Mouse (Mus musculus) CH12.LX (cell line): ENCODE data around the gene Trafd1. TPM values are rescaled to one million over a fixed set of nuclear protein-coding genes. Genes with fewer than 3 reads are reported as not detected.

ENCODE experiments used
- DNase-seq: peaks from one replicate; pipeline ENCODE4 v3.0.0-alpha.2; 2013; ENCODE audit errors: extremely low read depth
- H3K27ac ChIP-seq: 2 replicates; pipeline ENCODE4 v1.5.1; 2012; ENCODE audit warnings: low read depth, mild to moderate bottlenecking, control low read depth, moderate library complexity; ENCODE audit not compliant: insufficient read depth
- H3K27me3 ChIP-seq: replicated peaks from 2 replicates; pipeline ENCODE3; 2012; ENCODE audit warnings: inconsistent platforms
- H3K36me3 ChIP-seq, 2 experiments: replicated peaks in 1 of 2; 2 replicates each; pipeline versions ENCODE3 to v1.6.1; 2012; ENCODE audit warnings: inconsistent platforms in 1 of 2, low read length in 1 of 2, mild to moderate bottlenecking in 1 of 2, mixed read lengths in 1 of 2, moderate library complexity in 1 of 2; ENCODE audit not compliant: control insufficient read depth in 1 of 2, insufficient read depth in 1 of 2
- H3K4me1 ChIP-seq, 2 experiments: 2 replicates each; pipeline ENCODE4 v1.6.1; 2012; ENCODE audit warnings: inconsistent platforms in 1 of 2, moderate library complexity in 1 of 2; ENCODE audit not compliant: insufficient read depth in 2 of 2, control insufficient read depth in 1 of 2
- H3K4me2 ChIP-seq: 2 replicates; pipeline ENCODE4 v1.6.1; 2012; ENCODE audit warnings: low read depth, mild to moderate bottlenecking, control low read depth; ENCODE audit not compliant: poor library complexity, insufficient read depth, severe bottlenecking
- H3K4me3 ChIP-seq, 3 experiments: fragments of 150-350 bp in 1 of 3; sonication (generic) in 1 of 3; replicated peaks in 1 of 3; 2 replicates each; pipeline versions ENCODE3 to v1.5.1; 2011 to 2012; ENCODE audit warnings: low read depth in 2 of 3, low read length in 2 of 3, mild to moderate bottlenecking in 2 of 3, moderate library complexity in 2 of 3, control low read depth in 1 of 3, improper control_type of control experiment in 1 of 3, inconsistent platforms in 1 of 3, mixed read lengths in 1 of 3; ENCODE audit not compliant: poor library complexity in 1 of 3
- H3K79me2 ChIP-seq: replicated peaks from 2 replicates; pipeline ENCODE4 v1.6.1; 2012; ENCODE audit warnings: mild to moderate bottlenecking, moderate library complexity; ENCODE audit not compliant: control insufficient read depth, poor library complexity, insufficient read depth, severe bottlenecking; ENCODE audit errors: extremely low read depth
- H3K9ac ChIP-seq: 2 replicates; pipeline ENCODE4 v1.6.1; 2012; ENCODE audit warnings: low read depth, mild to moderate bottlenecking, control low read depth, moderate library complexity; ENCODE audit not compliant: insufficient read depth
- H3K9me3 ChIP-seq: replicated peaks from 2 replicates; pipeline ENCODE3; 2012; ENCODE audit warnings: low read length, inconsistent platforms, mixed read lengths
- BHLHE40 ChIP-seq: IDR thresholded peaks from 2 replicates; pipeline ENCODE4 v1.6.1; 2011; ENCODE audit warnings: mild to moderate bottlenecking, low read depth, low read length, improper control_type of control experiment
- CHD1 ChIP-seq: IDR thresholded peaks from 2 replicates; pipeline ENCODE4 v1.6.1; 2012; ENCODE audit warnings: low read depth, low read length, improper control_type of control experiment, inconsistent platforms
- CTCF ChIP-seq, 2 experiments: IDR thresholded peaks in 1 of 2; conservative IDR thresholded peaks in 1 of 2; 2 replicates each; pipeline ENCODE4 v1.5.1; 2011 to 2012; ENCODE audit warnings: low read depth in 2 of 2, low read length in 2 of 2, improper control_type of control experiment in 1 of 2, inconsistent platforms in 1 of 2, mild to moderate bottlenecking in 1 of 2, moderate library complexity in 1 of 2
- E2F4 ChIP-seq: IDR thresholded peaks from 2 replicates; pipeline ENCODE4 v1.6.1; 2011; ENCODE audit warnings: low read depth, low read length, improper control_type of control experiment; ENCODE audit not compliant: insufficient replicate concordance
- ELF1 ChIP-seq: IDR thresholded peaks from 2 replicates; pipeline ENCODE4 v1.6.1; 2014; ENCODE audit warnings: low read depth, mild to moderate bottlenecking, inconsistent platforms, low read length, improper control_type of control experiment
- ETS1 ChIP-seq: conservative IDR thresholded peaks from 2 replicates; pipeline ENCODE4 v1.6.1; 2012; ENCODE audit warnings: low read depth, mild to moderate bottlenecking, inconsistent platforms, low read length, improper control_type of control experiment, moderate library complexity
- GABPA ChIP-seq: IDR thresholded peaks from 2 replicates; pipeline ENCODE4 v1.6.1; 2012; ENCODE audit warnings: low read depth, low read length, improper control_type of control experiment, inconsistent platforms; ENCODE audit not compliant: insufficient replicate concordance
- HCFC1 ChIP-seq: IDR thresholded peaks from 2 replicates; pipeline ENCODE4 v1.6.1; 2012; ENCODE audit warnings: low read depth, mild to moderate bottlenecking, inconsistent platforms, low read length, improper control_type of control experiment
- IRF4 ChIP-seq: IDR thresholded peaks from 2 replicates; pipeline ENCODE4 v1.6.1; 2014; ENCODE audit warnings: low read depth, mild to moderate bottlenecking, inconsistent platforms, low read length, improper control_type of control experiment
- JUND ChIP-seq: conservative IDR thresholded peaks from 2 replicates; pipeline ENCODE4 v1.6.1; 2011; ENCODE audit warnings: low read depth, low read length, improper control_type of control experiment
- KAT2A ChIP-seq: IDR thresholded peaks from 2 replicates; pipeline ENCODE4 v1.6.1; 2012; ENCODE audit warnings: low read length, improper control_type of control experiment, inconsistent platforms; ENCODE audit not compliant: insufficient replicate concordance
- MAZ ChIP-seq: IDR thresholded peaks from 2 replicates; pipeline ENCODE4 v1.6.1; 2012; ENCODE audit warnings: low read depth, mild to moderate bottlenecking, inconsistent platforms, low read length, improper control_type of control experiment, moderate library complexity
- MXI1 ChIP-seq: IDR thresholded peaks from 2 replicates; pipeline ENCODE4 v1.6.1; 2011; ENCODE audit warnings: mild to moderate bottlenecking, low read depth, low read length, improper control_type of control experiment
- NRF1 ChIP-seq: IDR thresholded peaks from 2 replicates; pipeline ENCODE4 v1.6.1; 2014; ENCODE audit warnings: low read depth, mild to moderate bottlenecking, inconsistent platforms, low read length, improper control_type of control experiment, moderate library complexity
- PAX5 ChIP-seq: IDR thresholded peaks from 2 replicates; pipeline ENCODE4 v1.6.1; 2012; ENCODE audit warnings: low read length, inconsistent platforms, mixed read lengths
- POLR2A ChIP-seq: IDR thresholded peaks from 2 replicates; pipeline ENCODE4 v1.6.1; 2011; ENCODE audit warnings: low read depth, mild to moderate bottlenecking, improper control_type of control experiment, low read length
- RAD21 ChIP-seq: IDR thresholded peaks from 2 replicates; pipeline ENCODE4 v1.6.1; 2011; ENCODE audit warnings: low read depth, mild to moderate bottlenecking, low read length, improper control_type of control experiment, moderate library complexity
- RCOR1 ChIP-seq: conservative IDR thresholded peaks from 2 replicates; pipeline ENCODE4 v1.6.1; 2012; ENCODE audit warnings: low read depth, mild to moderate bottlenecking, inconsistent platforms, low read length, improper control_type of control experiment
- SIN3A ChIP-seq: IDR thresholded peaks from 2 replicates; pipeline ENCODE4 v1.6.1; 2012; ENCODE audit warnings: low read length, improper control_type of control experiment, inconsistent platforms
- SMC3 ChIP-seq: IDR thresholded peaks from 2 replicates; pipeline ENCODE4 v1.6.1; 2011; ENCODE audit warnings: low read depth, low read length, improper control_type of control experiment
- UBTF ChIP-seq: IDR thresholded peaks from 2 replicates; pipeline ENCODE4 v1.6.1; 2012; ENCODE audit warnings: low read depth, mild to moderate bottlenecking, inconsistent platforms, low read length, improper control_type of control experiment, moderate library complexity
- USF1 ChIP-seq: IDR thresholded peaks from 2 replicates; pipeline ENCODE4 v1.6.1; 2014; ENCODE audit warnings: low read depth, mild to moderate bottlenecking, inconsistent platforms, low read length, improper control_type of control experiment
- USF2 ChIP-seq: conservative IDR thresholded peaks from 2 replicates; pipeline ENCODE4 v1.6.1; 2011; ENCODE audit warnings: low read depth, low read length, improper control_type of control experiment
- ZMIZ1 ChIP-seq: IDR thresholded peaks from 2 replicates; pipeline ENCODE4 v1.6.1; 2012; ENCODE audit warnings: low read depth, mild to moderate bottlenecking, inconsistent platforms, low read length, improper control_type of control experiment
- dilution Hi-C: fragments of 300-500 bp; cut with MboI; formaldehyde crosslinking; loops from 2 replicates; pipeline ENCODE4 v1.14.3; 2020; ENCODE audit warnings: low sequenced_read_pairs; ENCODE audit not compliant: extremely low pct_unique_long_range_greater_than_20kb, extremely low pct_ligation_motif_present
- in situ Hi-C: fragments of 300-500 bp; cut with MboI; formaldehyde crosslinking; loops from 3 replicates; pipeline ENCODE4 v1.14.3; 2019; ENCODE audit warnings: low sequenced_read_pairs, low pct_ligation_motif_present, low pct_unique_long_range_greater_than_20kb, mixed read lengths
- polyA plus RNA-seq: library from polyadenylated mRNA; unstranded; fragments of >175 nt; gene quantifications from 2 replicates; pipeline ENCODE4 v1.2.1, GENCODE M21; 2012; ENCODE audit warnings: low read depth; ENCODE audit not compliant: insufficient read length
- total RNA-seq, 2 experiments: library from RNA; depleted of rRNA; stranded (reverse); fragments of 300-350 nt in 1 of 2; fragments of >200 nt in 1 of 2; gene quantifications; 2 replicates each; pipeline ENCODE4 v1.2.3; 2012 to 2014

The Trafd1 gene
- total and polyA plus RNA-seq, 3 experiments: 31.7 to 52.8 (median 42.3) TPM

- TF ChIP-seq SMC3 (no peak), RAD21 (no peak), RCOR1 (no peak), GABPA (no peak), E2F4 (no peak), MAZ (no peak), ETS1 (no peak), BHLHE40 (no peak), SIN3A (no peak), NRF1 (no peak)
- TF ChIP-seq, all 38 proteins: peak for 0
- peaks cover 91 to 98% of the 10 kb centered on the region in 2 experiments for H3K36me3 ChIP-seq
- no peak overlapping the region for H3K27ac ChIP-seq
- no peak overlapping the region for H3K9ac ChIP-seq
- in situ Hi-C loops: no loop called here
- H3K79me2 ChIP-seq: 0 out of 2 replicates have a peak, but pooled peaks cover 3% of the 10 kb centered on the region
- no peak overlapping the region for H3K4me3 ChIP-seq
- dilution Hi-C loops: no loop called here
- no peaks in the 10 kb centered on the region for H3K9me3 ChIP-seq
- H3K27me3 ChIP-seq: no peaks in the 10 kb centered on the region
- no peak for DNase-seq
- H3K4me2 ChIP-seq: no peak overlapping the region
- H3K4me1 ChIP-seq: peaks cover 0 to 9% of the 10 kb centered on the region in 2 experiments; a peak in 1 of 4 replicates
Measured at GRCm38 (mm10) chr5:121428954-121429353, 43.5 kb upstream of the Trafd1 start.

- no peak overlapping the region for H3K4me3 ChIP-seq
Measured at GRCm38 (mm10) chr5:121423297-121423696, 37.9 kb upstream of the Trafd1 start.

More at GRCm38 (mm10) chr5:121423297-121423696, 37.9 kb upstream of the Trafd1 start:
- Histone ChIP-seq H3K4me2 (no peak overlapping the region), H3K9ac (no peak overlapping the region), H3K27me3 (no peaks in the 10 kb centered on the region), H3K4me1 (peaks cover 0 to 20% of the 10 kb centered on the region in 2 experiments; a peak in 2 of 4 replicates), H3K9me3 (no peaks in the 10 kb centered on the region), H3K36me3 (peaks cover 83 to 97% of the 10 kb centered on the region in 2 experiments), H3K27ac (no peak overlapping the region), H3K79me2 (0 out of 2 replicates have a peak, but pooled peaks cover 5% of the 10 kb centered on the region)
- DNase-seq: no peak
- dilution Hi-C loops: no loop called here
- in situ Hi-C loops: no loop called here
- no peak for TF ChIP-seq MXI1
- no peak for TF ChIP-seq MAZ
- TF ChIP-seq ZMIZ1: no peak
- TF ChIP-seq USF1: no peak
- no peak for TF ChIP-seq POLR2A
- TF ChIP-seq E2F4: no peak
- TF ChIP-seq CTCF (conservative IDR thresholded peaks at IDR 0.05 in 1 of 2, IDR thresholded peaks at IDR 0.05 in 1 of 2; ENCODE audit: low read depth in 2 of 2, low read length in 2 of 2): no peak
- TF ChIP-seq CHD1: no peak
- TF ChIP-seq ETS1: no peak
- no peak for TF ChIP-seq SMC3
- TF ChIP-seq HCFC1: no peak
- no peak for TF ChIP-seq UBTF
- no peak for TF ChIP-seq KAT2A
- TF ChIP-seq USF2: no peak
- no peak for TF ChIP-seq GABPA
- TF ChIP-seq IRF4: no peak
- no peak for TF ChIP-seq RCOR1
- no peak for TF ChIP-seq PAX5
- no peak for TF ChIP-seq JUND
- TF ChIP-seq ELF1: no peak
